Mouse (Mus musculus) MEL (cell line): ENCODE results near the gene Borcs7. TPM values are rescaled to one million over a fixed set of nuclear protein-coding genes. Genes with fewer than 3 reads are reported as not detected.

Source experiments
- DNase-seq: peaks from one replicate; pipeline ENCODE4 v3.0.0; 2011; ENCODE audit warnings: low read depth, low spot score
- H3K27ac ChIP-seq: 2 replicates; pipeline ENCODE4 v1.5.1; 2012; ENCODE audit warnings: low read depth, mild to moderate bottlenecking, control low read depth, low read length, moderate library complexity; ENCODE audit not compliant: control insufficient read depth
- H3K27me3 ChIP-seq, 2 experiments: fragments of 150-350 bp in 1 of 2; sonication (generic) in 1 of 2; 2 replicates each; pipeline ENCODE4 v1.6.1; 2012; ENCODE audit warnings: low read length in 2 of 2, mild to moderate bottlenecking in 2 of 2, improper control_type of control experiment in 1 of 2, moderate library complexity in 1 of 2; ENCODE audit not compliant: insufficient read depth in 2 of 2, control insufficient read depth in 1 of 2
- H3K36me3 ChIP-seq, 2 experiments: 2 replicates each; pipeline ENCODE4 v1.6.1; 2012 to 2014; ENCODE audit warnings: low read length in 2 of 2, improper control_type of control experiment in 1 of 2, inconsistent platforms in 1 of 2, mild to moderate bottlenecking in 1 of 2; ENCODE audit not compliant: insufficient read depth in 2 of 2, control insufficient read depth in 1 of 2
- H3K4me1 ChIP-seq, 2 experiments: fragments of 150-350 bp in 1 of 2; sonication (generic) in 1 of 2; 2 replicates each; pipeline ENCODE4 v1.6.1; 2012; ENCODE audit warnings: low read length in 2 of 2, improper control_type of control experiment in 1 of 2, mild to moderate bottlenecking in 1 of 2; ENCODE audit not compliant: insufficient read depth in 2 of 2, control insufficient read depth in 1 of 2
- H3K4me3 ChIP-seq, 2 experiments: fragments of 150-350 bp in 1 of 2; sonication (generic) in 1 of 2; 2 replicates each; pipeline ENCODE4 v1.5.1; 2012; ENCODE audit warnings: low read depth in 2 of 2, low read length in 2 of 2, mild to moderate bottlenecking in 2 of 2, moderate library complexity in 2 of 2, control low read depth in 1 of 2, improper control_type of control experiment in 1 of 2; ENCODE audit not compliant: control insufficient read depth in 1 of 2, insufficient read depth in 1 of 2
- H3K79me2 ChIP-seq: 2 replicates; pipeline ENCODE4 v1.6.1; 2012; ENCODE audit warnings: mild to moderate bottlenecking, low read length, moderate library complexity; ENCODE audit not compliant: control insufficient read depth, poor library complexity, insufficient read depth
- H3K9ac ChIP-seq: 2 replicates; pipeline ENCODE4 v1.6.1; 2012; ENCODE audit warnings: low read depth, mild to moderate bottlenecking, control low read depth, low read length, moderate library complexity; ENCODE audit not compliant: control insufficient read depth, poor library complexity, severe bottlenecking
- H3K9me3 ChIP-seq: fragments of 150-350 bp; sonication (generic); replicated peaks from 2 replicates; pipeline ENCODE4 v1.6.1; 2012; ENCODE audit warnings: mild to moderate bottlenecking, low read length, improper control_type of control experiment, moderate library complexity; ENCODE audit not compliant: insufficient read depth
- BHLHE40 ChIP-seq: IDR thresholded peaks from 2 replicates; pipeline ENCODE4 v1.6.1; 2012; ENCODE audit warnings: low read depth, mild to moderate bottlenecking, inconsistent platforms, low read length, improper control_type of control experiment, borderline replicate concordance
- CHD1 ChIP-seq: IDR thresholded peaks from 2 replicates; pipeline ENCODE4 v1.6.1; 2012; ENCODE audit warnings: low read depth, mild to moderate bottlenecking, inconsistent platforms, low read length, improper control_type of control experiment
- CHD2 ChIP-seq: IDR thresholded peaks from 2 replicates; pipeline ENCODE4 v1.6.1; 2011; ENCODE audit warnings: low read length, improper control_type of control experiment
- CTCF ChIP-seq, 3 experiments: IDR thresholded peaks in 2 of 3; conservative IDR thresholded peaks in 1 of 3; 2 replicates each; pipeline ENCODE4 v1.5.1; 2011 to 2012; ENCODE audit warnings: low read length in 3 of 3, low read depth in 2 of 3, mild to moderate bottlenecking in 2 of 3, improper control_type of control experiment in 1 of 3, inconsistent platforms in 1 of 3, mixed read lengths in 1 of 3, moderate library complexity in 1 of 3; ENCODE audit not compliant: control insufficient read depth in 1 of 3, insufficient read depth in 1 of 3, poor library complexity in 1 of 3, severe bottlenecking in 1 of 3
- E2F4 ChIP-seq: IDR thresholded peaks from 2 replicates; pipeline ENCODE4 v1.6.1; 2011; ENCODE audit warnings: low read depth, low read length, improper control_type of control experiment, borderline replicate concordance
- ELF1 ChIP-seq: IDR thresholded peaks from 2 replicates; pipeline ENCODE4 v1.6.1; 2014; ENCODE audit warnings: low read depth, mild to moderate bottlenecking, inconsistent platforms, low read length, improper control_type of control experiment, moderate library complexity
- ETS1 ChIP-seq: IDR thresholded peaks from 2 replicates; pipeline ENCODE4 v1.6.1; 2012; ENCODE audit warnings: low read depth, mild to moderate bottlenecking, inconsistent platforms, low read length, improper control_type of control experiment, moderate library complexity
- GABPA ChIP-seq: IDR thresholded peaks from 2 replicates; pipeline ENCODE4 v1.6.1; 2012; ENCODE audit warnings: low read depth, mild to moderate bottlenecking, inconsistent platforms, low read length, improper control_type of control experiment, moderate library complexity
- GATA1 ChIP-seq: IDR thresholded peaks from 2 replicates; pipeline ENCODE4 v1.6.1; 2011; ENCODE audit warnings: low read depth, low read length, improper control_type of control experiment
- HCFC1 ChIP-seq: IDR thresholded peaks from 2 replicates; pipeline ENCODE4 v1.6.1; 2012; ENCODE audit warnings: low read depth, mild to moderate bottlenecking, inconsistent platforms, low read length, improper control_type of control experiment, moderate library complexity
- KAT2A ChIP-seq: conservative IDR thresholded peaks from 2 replicates; pipeline ENCODE4 v1.6.1; 2012; ENCODE audit warnings: low read depth, low read length, improper control_type of control experiment, inconsistent platforms
- MAFK ChIP-seq: IDR thresholded peaks from 2 replicates; pipeline ENCODE4 v1.6.1; 2011; ENCODE audit warnings: low read depth, mild to moderate bottlenecking, low read length, improper control_type of control experiment, borderline replicate concordance
- MAX ChIP-seq: IDR thresholded peaks from 2 replicates; pipeline ENCODE4 v1.6.1; 2011; ENCODE audit warnings: low read length, improper control_type of control experiment
- MAZ ChIP-seq: IDR thresholded peaks from 2 replicates; pipeline ENCODE4 v1.6.1; 2012; ENCODE audit warnings: low read depth, mild to moderate bottlenecking, inconsistent platforms, low read length, improper control_type of control experiment
- MEF2A ChIP-seq: IDR thresholded peaks from 2 replicates; pipeline ENCODE4 v1.6.1; 2014; ENCODE audit warnings: low read depth, mild to moderate bottlenecking, inconsistent platforms, low read length, improper control_type of control experiment; ENCODE audit not compliant: poor library complexity, insufficient replicate concordance, severe bottlenecking; ENCODE audit errors: extremely low read depth
- MXI1 ChIP-seq: IDR thresholded peaks from 2 replicates; pipeline ENCODE4 v1.6.1; 2011; ENCODE audit warnings: mild to moderate bottlenecking, low read depth, low read length, improper control_type of control experiment
- MYB ChIP-seq: IDR thresholded peaks from 2 replicates; pipeline ENCODE4 v1.6.1; 2011; ENCODE audit warnings: mild to moderate bottlenecking, low read depth, low read length, improper control_type of control experiment
- MYC ChIP-seq: IDR thresholded peaks from 2 replicates; pipeline ENCODE4 v1.6.1; 2011; ENCODE audit warnings: low read depth, mild to moderate bottlenecking, low read length, improper control_type of control experiment, moderate library complexity
- NELFE ChIP-seq: IDR thresholded peaks from 2 replicates; pipeline ENCODE4 v1.6.1; 2011; ENCODE audit warnings: low read depth, low read length, improper control_type of control experiment
- NRF1 ChIP-seq: IDR thresholded peaks from 2 replicates; pipeline ENCODE4 v1.6.1; 2014; ENCODE audit warnings: low read depth, mild to moderate bottlenecking, inconsistent platforms, low read length, improper control_type of control experiment, moderate library complexity; ENCODE audit not compliant: poor library complexity, insufficient read depth, severe bottlenecking
- POLR2A ChIP-seq, 2 experiments: IDR thresholded peaks; 2 replicates each; pipeline ENCODE4 v1.6.1; 2011 to 2012; ENCODE audit warnings: low read length in 2 of 2, mild to moderate bottlenecking in 2 of 2, control low read depth in 1 of 2, improper control_type of control experiment in 1 of 2, low read depth in 1 of 2, moderate library complexity in 1 of 2; ENCODE audit not compliant: control insufficient read depth in 1 of 2, insufficient read depth in 1 of 2, poor library complexity in 1 of 2
- POLR2AphosphoS2 ChIP-seq: IDR thresholded peaks from 2 replicates; pipeline ENCODE4 v1.6.1; 2011; ENCODE audit warnings: low read length, improper control_type of control experiment
- POLR2AphosphoS5 ChIP-seq: IDR thresholded peaks from 2 replicates; pipeline ENCODE4 v1.6.1; 2012; ENCODE audit warnings: low read depth, borderline replicate concordance, mild to moderate bottlenecking, inconsistent platforms, low read length, moderate library complexity, mixed read lengths
- RAD21 ChIP-seq: IDR thresholded peaks from 2 replicates; pipeline ENCODE4 v1.6.1; 2011; ENCODE audit warnings: mild to moderate bottlenecking, low read depth, low read length, improper control_type of control experiment
- RCOR1 ChIP-seq: IDR thresholded peaks from 2 replicates; pipeline ENCODE4 v1.6.1; 2012; ENCODE audit warnings: low read depth, mild to moderate bottlenecking, inconsistent platforms, low read length, improper control_type of control experiment
- SIN3A ChIP-seq: IDR thresholded peaks from 2 replicates; pipeline ENCODE4 v1.6.1; 2012; ENCODE audit warnings: low read length, improper control_type of control experiment, inconsistent platforms
- SMC3 ChIP-seq: IDR thresholded peaks from 2 replicates; pipeline ENCODE4 v1.6.1; 2011; ENCODE audit warnings: low read depth, low read length, improper control_type of control experiment
- TAL1 ChIP-seq: IDR thresholded peaks from 2 replicates; pipeline ENCODE4 v1.6.1; 2012; ENCODE audit warnings: mild to moderate bottlenecking, inconsistent platforms, low read length, moderate library complexity, mixed read lengths
- TBP ChIP-seq: IDR thresholded peaks from 2 replicates; pipeline ENCODE4 v1.8.0; 2011; ENCODE audit warnings: low read depth, low read length, improper control_type of control experiment
- TCF12 ChIP-seq: IDR thresholded peaks from 2 replicates; pipeline ENCODE4 v1.6.1; 2014; ENCODE audit warnings: low read depth, mild to moderate bottlenecking, inconsistent platforms, low read length, improper control_type of control experiment, moderate library complexity
- UBTF ChIP-seq: IDR thresholded peaks from 2 replicates; pipeline ENCODE4 v1.6.1; 2012; ENCODE audit warnings: low read depth, mild to moderate bottlenecking, inconsistent platforms, low read length, improper control_type of control experiment, moderate library complexity, borderline replicate concordance; ENCODE audit not compliant: insufficient read depth
- USF1 ChIP-seq: IDR thresholded peaks from 2 replicates; pipeline ENCODE4 v1.6.1; 2014; ENCODE audit warnings: low read depth, mild to moderate bottlenecking, inconsistent platforms, low read length, improper control_type of control experiment, moderate library complexity
- ZC3H11A ChIP-seq: IDR thresholded peaks from 2 replicates; pipeline ENCODE4 v1.6.1; 2012; ENCODE audit warnings: low read depth, mild to moderate bottlenecking, inconsistent platforms, low read length, improper control_type of control experiment
- ZMIZ1 ChIP-seq: IDR thresholded peaks from 2 replicates; pipeline ENCODE4 v1.6.1; 2012; ENCODE audit warnings: low read depth, mild to moderate bottlenecking, inconsistent platforms, low read length, improper control_type of control experiment, moderate library complexity
- ZNF384 ChIP-seq: IDR thresholded peaks from 2 replicates; pipeline ENCODE4 v1.6.1; 2012; ENCODE audit warnings: low read depth, mild to moderate bottlenecking, inconsistent platforms, low read length, improper control_type of control experiment
- polyA plus RNA-seq, 2 experiments: library from polyadenylated mRNA; stranded (reverse) in 1 of 2; unstranded in 1 of 2; fragments of >175 nt in 1 of 2; fragments of >200 nt in 1 of 2; gene quantifications; 2 replicates each; pipeline versions ENCODE4 v1.2.1 to v1.2.4; 2012; ENCODE audit warnings: low replicate concordance in 2 of 2, low read depth in 1 of 2; ENCODE audit not compliant: insufficient read length in 2 of 2, insufficient read depth in 1 of 2, missing spikeins in 1 of 2
- total RNA-seq: library from RNA; depleted of rRNA; stranded (reverse); fragments of 300-350 nt; gene quantifications from 2 replicates; pipeline ENCODE4 v1.2.3, GENCODE M21; 2012; rRNA removed

The Borcs7 gene
- total RNA-seq (4.1 and 5.1 TPM in 2 replicates), polyA plus RNA-seq (10 to 100 TPM in 1 of 2 experiments, not detected in 1; 11.1 TPM)

- DNase-seq = peak; percentile 97
- H3K79me2 ChIP-seq = peaks cover 5% of the 10 kb centered on the region
- peaks cover 0 to 21% of the 10 kb centered on the region in 2 experiments; a peak in 2 of 4 replicates for H3K36me3 ChIP-seq
- peaks cover 9 to 29% of the 10 kb centered on the region in 2 experiments for H3K4me1 ChIP-seq
- H3K27ac ChIP-seq = peak within 1 kb of the TSS; percentile 83
- peak within 1 kb of the TSS; percentile 90 for H3K9ac ChIP-seq
- no peaks in the 10 kb centered on the region for H3K27me3 ChIP-seq
- H3K9me3 ChIP-seq = no peaks in the 10 kb centered on the region
- peak within 1 kb of the TSS; percentile 71 to 93 for H3K4me3 ChIP-seq
- no peak; the same call in 1 of the 2 replicates for TF ChIP-seq POLR2AphosphoS2
- TF ChIP-seq NRF1 = peak; percentile 68
- peak; percentile 89 for TF ChIP-seq NELFE
- TF ChIP-seq TAL1 = no peak
- TF ChIP-seq RAD21 = no peak
- no peak for TF ChIP-seq CHD2
- no peak for TF ChIP-seq ZC3H11A
- TF ChIP-seq MEF2A = no peak
- no peak for TF ChIP-seq CHD1
- TF ChIP-seq USF1 = peak; percentile 43; the same call in 1 of the 2 replicates
- TF ChIP-seq GABPA = no peak
- TF ChIP-seq SIN3A = peak; percentile 91
- peak; percentile 14; the same call in 1 of the 2 replicates for TF ChIP-seq ZNF384
- TF ChIP-seq POLR2A (IDR thresholded peaks at IDR 0.05; ENCODE audit: control insufficient read depth in 1 of 2, insufficient read depth in 1 of 2, low read depth in 1 of 2, low read length in 2 of 2, poor library complexity in 1 of 2) = peak; percentile 95 to 97
- no peak for TF ChIP-seq MYB
- 0 out of 2 replicates have a peak, but pooled peaks have one; percentile 10 for TF ChIP-seq SMC3
- peak; percentile 93 for TF ChIP-seq HCFC1
- TF ChIP-seq ETS1 = 0 out of 2 replicates have a peak, but pooled peaks have one; percentile 40
- TF ChIP-seq UBTF = no peak
- TF ChIP-seq MAZ = peak; percentile 79
- TF ChIP-seq TBP = peak; percentile 77
- no peak for TF ChIP-seq RCOR1
- peak; percentile 69 for TF ChIP-seq TCF12
- no peak for TF ChIP-seq BHLHE40
- peak; percentile 82 for TF ChIP-seq ZMIZ1
- TF ChIP-seq E2F4 = no peak
- TF ChIP-seq CTCF (IDR thresholded peaks at IDR 0.05 in 2 of 3, conservative IDR thresholded peaks at IDR 0.05 in 1 of 3; ENCODE audit: control insufficient read depth in 1 of 3, insufficient read depth in 1 of 3, low read depth in 2 of 3, low read length in 3 of 3, poor library complexity in 1 of 3, severe bottlenecking in 1 of 3) = no peak
- TF ChIP-seq GATA1 = no peak; the same call in 1 of the 2 replicates
- TF ChIP-seq KAT2A = peak; percentile 80
- TF ChIP-seq MAFK = no peak
- TF ChIP-seq MXI1 = peak; percentile 60; the same call in 1 of the 2 replicates
- TF ChIP-seq ELF1 = peak; percentile 84
- peak; percentile 81 for TF ChIP-seq MAX
- peak; percentile 97 for TF ChIP-seq MYC
- TF ChIP-seq POLR2AphosphoS5 = no peak
Measured at GRCm38 (mm10) chr19:46689460-46690372, at the start of gene Borcs7. TSS of gene Borcs7 (plus strand) at chr19:46689906.
